Mouse (Mus musculus): ENCODE measurements around the gene Gng7. TPM values are rescaled to one million over a fixed set of nuclear protein-coding genes. Genes with fewer than 3 reads are reported as not detected.
"Not testable (repeated sequence)": the region's sequence is repeated elsewhere in the genome, so short reads cannot be mapped to it uniquely, and the experiment has no call there.

The Gng7 gene
- polyA plus RNA-seq (2015; fragmentation: Nextera tagmentation; extraction: Ambion mirVana): 1.1 and 1.9 TPM in 2 replicates

DNA sequence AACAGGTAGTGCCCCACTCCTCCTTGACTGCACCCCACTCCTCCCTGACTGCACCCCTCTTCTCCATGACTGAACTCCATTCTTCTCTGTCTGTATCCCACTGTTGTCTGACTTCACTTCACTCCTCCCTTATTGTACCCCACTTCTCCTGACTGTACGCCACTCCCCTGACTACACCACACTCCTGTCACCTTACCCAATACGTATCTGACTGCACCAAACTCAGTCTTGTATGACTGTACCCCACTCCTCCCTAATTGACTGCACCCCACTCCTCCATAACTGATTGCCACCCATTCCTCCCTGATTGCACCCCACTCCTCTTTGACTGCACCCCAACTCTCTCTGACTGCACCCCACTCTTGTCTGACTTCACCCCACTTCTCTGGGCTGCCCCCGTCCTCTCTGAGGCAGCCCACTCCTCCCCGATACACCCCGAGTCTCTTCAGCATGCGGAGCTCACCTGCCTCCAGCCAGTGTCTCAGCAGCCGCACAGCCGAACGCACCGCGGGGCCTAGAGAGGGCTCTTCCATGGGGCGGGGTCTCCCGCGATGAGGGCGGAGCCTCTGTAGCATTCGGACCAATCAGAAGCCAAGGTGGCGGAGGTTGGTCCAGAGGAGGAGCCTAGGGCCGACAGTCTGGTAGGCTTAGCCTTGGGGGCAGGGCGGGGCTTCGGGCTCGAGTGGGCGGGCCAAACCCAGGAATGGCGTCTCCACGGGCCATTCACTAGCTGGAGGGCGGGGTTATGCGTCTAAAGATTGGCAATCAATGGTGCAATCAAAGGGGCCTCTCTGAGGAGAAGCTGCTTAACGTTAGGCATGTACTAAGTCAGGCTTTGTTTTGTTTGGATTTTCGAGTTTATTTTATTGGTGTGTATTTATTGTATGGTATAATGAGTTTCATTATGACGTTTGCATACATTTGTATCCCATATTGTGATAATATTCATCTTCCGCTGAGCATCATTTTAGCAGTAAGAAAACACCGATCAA lies at the start of gene Gng7:
Gene Gng7, minus strand, starts transcription at position 553 of the 992 bp plus-strand sequence.
- H3K4me1 ChIP-seq (replicated peaks): peaks cover 4% of the 10 kb centered on the region; the same call in 1 of the 2 replicates
- no peak within 1 kb of the TSS for H3K27ac ChIP-seq
- 11% methylated on average over 31 of the region's 31 CpGs for WGBS
- H3K4me2 ChIP-seq: peak within 1 kb of the TSS; percentile 49
- ATAC-seq (replicated peaks; ENCODE audit: insufficient number of reproducible peaks, insufficient read depth, low FRiP score, low read depth): peak; percentile 86
- no peaks in the 10 kb centered on the region for H3K9me3 ChIP-seq (replicated peaks)
- H3K9ac ChIP-seq: no peak within 1 kb of the TSS
- H3K27me3 ChIP-seq: no peaks in the 10 kb centered on the region
- H3K36me3 ChIP-seq: no peaks in the 10 kb centered on the region
- peak within 1 kb of the TSS; percentile 25 for H3K4me3 ChIP-seq

DNA sequence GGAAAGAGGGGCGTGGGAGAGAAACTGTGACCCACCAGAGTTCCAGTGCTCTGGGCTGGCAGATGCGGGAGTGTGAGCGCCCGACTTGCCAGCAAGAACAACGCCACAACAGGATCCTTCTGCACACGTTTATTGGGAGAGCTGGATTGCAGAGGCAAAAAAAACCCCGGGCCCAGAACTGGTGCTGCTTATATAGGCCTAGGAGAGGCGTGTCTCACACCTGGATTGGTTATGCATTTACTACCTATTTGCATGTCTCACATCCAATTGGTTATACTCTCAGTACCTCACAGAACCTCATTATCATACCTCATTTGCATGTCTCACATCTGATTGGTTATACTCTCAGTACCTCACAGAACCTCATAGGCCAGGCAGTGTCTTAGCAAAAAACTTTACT lies 49.8 kb upstream of the Gng7 start:
- not testable (repeated sequence) for H3K36me3 ChIP-seq; H3K27ac ChIP-seq; H3K4me1 ChIP-seq (replicated peaks); H3K4me2 ChIP-seq; H3K9me3 ChIP-seq (replicated peaks); H3K4me3 ChIP-seq; H3K27me3 ChIP-seq; H3K9ac ChIP-seq; ATAC-seq (replicated peaks; ENCODE audit: insufficient number of reproducible peaks, insufficient read depth, low FRiP score, low read depth)
- WGBS: 85% methylated on average over 8 of the region's 8 CpGs

DNA sequence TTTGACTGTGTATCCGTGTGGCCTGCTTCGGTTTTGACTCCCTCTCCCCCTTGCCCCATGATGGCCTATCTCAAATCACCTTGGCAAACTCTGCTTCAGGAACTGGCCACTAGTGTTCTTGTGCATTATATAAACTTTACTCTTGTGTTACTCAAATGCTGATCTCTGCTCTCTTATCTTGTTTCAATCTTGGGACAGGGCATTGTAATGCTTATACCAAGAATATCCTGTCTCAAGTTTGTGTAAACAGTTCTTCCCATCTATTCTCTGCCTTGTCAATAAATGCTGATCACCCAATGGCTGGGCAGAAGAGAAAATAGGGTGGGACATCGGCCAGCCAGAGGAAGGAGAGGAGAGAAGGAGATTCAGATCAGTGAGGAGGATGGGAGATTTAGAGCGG lies 48.0 kb upstream of the Gng7 start:
- Histone ChIP-seq H3K9ac (no peak overlapping the region), H3K27me3 (no peaks in the 10 kb centered on the region), H3K4me1 (replicated peaks) (peaks cover 18% of the 10 kb centered on the region), H3K36me3 (no peaks in the 10 kb centered on the region), H3K27ac (no peak overlapping the region), H3K4me3 (no peak overlapping the region), H3K4me2 (no peak overlapping the region), H3K9me3 (replicated peaks) (no peaks in the 10 kb centered on the region)
- ATAC-seq (replicated peaks; ENCODE audit: insufficient number of reproducible peaks, insufficient read depth, low FRiP score, low read depth): no peak
- 64% methylated on average over 4 of the region's 4 CpGs for WGBS

DNA sequence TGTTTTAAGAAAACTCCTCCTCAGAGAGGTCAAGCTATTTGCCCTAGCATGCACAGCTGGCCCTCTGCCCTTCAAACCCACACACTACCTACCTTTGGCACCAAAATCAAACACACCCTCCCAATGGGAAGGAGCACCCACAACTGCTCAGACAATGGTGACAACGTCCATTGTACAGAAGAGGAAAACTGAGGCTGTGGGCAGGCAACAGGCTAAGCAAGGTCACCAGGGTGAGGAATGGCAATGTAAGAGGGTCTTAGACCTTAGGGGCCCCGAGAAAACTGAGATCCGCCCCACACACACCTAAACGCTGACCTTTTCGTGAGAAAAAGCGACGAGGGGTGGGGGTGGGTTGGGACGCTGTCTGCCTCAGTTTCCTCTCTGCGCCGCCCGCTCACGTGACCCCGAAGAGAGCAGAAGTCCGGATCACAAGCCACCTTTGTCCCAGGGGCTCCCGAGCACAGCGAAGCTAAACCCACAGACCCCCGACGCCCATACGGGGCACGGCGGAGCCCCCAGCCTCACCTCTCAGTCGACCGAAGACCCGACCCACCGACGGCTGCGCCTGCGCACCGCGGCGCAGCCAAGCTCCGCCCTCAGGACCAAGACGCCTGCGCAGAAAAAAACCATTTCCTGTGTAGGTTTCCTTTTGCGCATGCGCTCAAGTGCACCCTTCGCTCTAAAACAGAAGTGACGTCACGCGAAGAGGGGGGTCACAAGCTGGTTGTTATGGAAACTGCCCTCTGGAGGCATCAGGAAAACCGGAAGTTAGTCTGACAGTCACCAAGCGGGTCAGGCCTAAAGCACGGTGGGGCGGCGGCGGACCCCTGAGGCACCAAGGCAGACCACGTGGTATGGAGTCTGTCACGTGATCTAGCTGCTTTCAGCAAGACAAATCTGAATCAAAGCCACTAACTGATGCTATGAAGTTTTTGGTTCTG lies 45.1 kb upstream of the Gng7 start, which contains the start of gene Sgta:
Gene Sgta, minus strand, starts transcription at position 579 of the 941 bp plus-strand sequence.
- ATAC-seq (replicated peaks; ENCODE audit: insufficient number of reproducible peaks, insufficient read depth, low FRiP score, low read depth): peak; percentile 94
- H3K4me1 ChIP-seq (replicated peaks): peaks cover 27% of the 10 kb centered on the region
- under 1% methylated on average over 48 of the region's 48 CpGs for WGBS
- no peaks in the 10 kb centered on the region for H3K36me3 ChIP-seq
- peak within 1 kb of the TSS; percentile 78 for H3K4me2 ChIP-seq
- no peaks in the 10 kb centered on the region for H3K27me3 ChIP-seq
- no peaks in the 10 kb centered on the region for H3K9me3 ChIP-seq (replicated peaks)
- H3K4me3 ChIP-seq: peak within 1 kb of the TSS; percentile 70
- peak within 1 kb of the TSS; percentile 83 for H3K9ac ChIP-seq
- peak within 1 kb of the TSS; percentile 43 for H3K27ac ChIP-seq

DNA sequence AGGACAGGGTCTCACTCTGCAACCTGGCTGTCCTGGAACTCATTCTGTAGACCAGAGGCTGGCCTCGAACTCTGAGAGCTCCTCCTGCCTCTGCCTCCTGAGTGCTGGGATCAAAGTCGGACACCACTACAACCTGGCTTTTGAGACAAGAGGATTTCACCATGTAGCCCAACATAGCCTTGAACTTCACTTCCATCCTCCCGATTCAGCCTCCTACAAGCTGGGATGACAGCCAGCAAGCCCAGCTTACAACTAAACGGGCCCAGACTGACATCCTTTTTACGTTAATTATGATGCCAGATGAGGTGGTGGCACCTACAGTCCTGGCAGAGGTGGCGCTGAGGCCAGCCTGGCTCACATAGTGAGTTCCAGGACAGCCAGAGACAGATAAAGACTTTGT lies 44.2 kb upstream of the Gng7 start:
- 83% methylated on average over 6 of the region's 6 CpGs for WGBS
- no peaks in the 10 kb centered on the region for H3K27me3 ChIP-seq
- no peaks in the 10 kb centered on the region for H3K9me3 ChIP-seq (replicated peaks)
- H3K4me2 ChIP-seq: peak overlapping the region; percentile 78
- no peak for ATAC-seq (replicated peaks; ENCODE audit: insufficient number of reproducible peaks, insufficient read depth, low FRiP score, low read depth)
- H3K4me1 ChIP-seq (replicated peaks): peaks cover 27% of the 10 kb centered on the region
- no peak overlapping the region for H3K9ac ChIP-seq
- H3K27ac ChIP-seq: no peak overlapping the region
- H3K4me3 ChIP-seq: peak overlapping the region; percentile 70
- H3K36me3 ChIP-seq: no peaks in the 10 kb centered on the region

DNA sequence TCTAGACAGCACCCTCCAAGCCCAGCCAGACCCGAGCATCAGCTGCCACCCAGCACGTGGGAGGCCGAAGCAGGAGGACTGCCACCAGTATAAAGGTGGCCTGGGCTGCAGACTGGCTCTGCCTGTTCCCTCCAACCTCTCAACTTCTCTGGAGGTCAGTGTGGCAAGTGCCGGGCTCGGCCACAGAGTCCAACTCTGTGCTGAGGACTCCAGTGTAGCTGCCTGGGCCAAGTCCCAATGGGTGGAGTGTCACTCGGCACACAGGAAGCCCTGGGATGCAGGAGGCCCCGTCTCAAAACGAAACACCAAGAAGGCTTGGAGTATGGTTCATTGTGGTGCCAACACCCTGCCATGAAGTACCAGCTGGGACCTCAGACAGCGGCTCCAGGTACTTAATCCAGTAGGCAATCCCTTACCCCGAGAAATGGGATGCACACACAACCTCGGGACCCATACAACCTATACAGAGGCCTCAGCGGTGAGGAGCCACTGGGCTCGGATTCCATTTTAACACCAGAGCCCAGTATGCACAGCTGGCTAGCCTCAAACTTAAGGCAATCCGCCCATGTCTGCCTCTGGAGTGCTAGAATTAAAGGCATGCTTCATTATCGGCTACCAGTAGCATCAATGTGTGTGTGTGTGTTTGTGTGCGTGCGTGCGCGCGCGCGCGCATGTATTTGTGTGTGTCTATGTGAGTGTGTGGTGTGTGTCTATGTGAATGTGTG lies 42.8 kb upstream of the Gng7 start:
- H3K4me3 ChIP-seq: no peak overlapping the region
- H3K9me3 ChIP-seq (replicated peaks): no peaks in the 10 kb centered on the region
- H3K27me3 ChIP-seq: no peaks in the 10 kb centered on the region
- peaks cover 27% of the 10 kb centered on the region for H3K4me1 ChIP-seq (replicated peaks)
- H3K36me3 ChIP-seq: no peaks in the 10 kb centered on the region; the same call in 1 of the 2 replicates
- WGBS: 86% methylated on average over 23 of the region's 23 CpGs
- H3K4me2 ChIP-seq: no peak overlapping the region
- no peak overlapping the region for H3K27ac ChIP-seq
- no peak for ATAC-seq (replicated peaks; ENCODE audit: insufficient number of reproducible peaks, insufficient read depth, low FRiP score, low read depth)
- no peak overlapping the region for H3K9ac ChIP-seq

DNA sequence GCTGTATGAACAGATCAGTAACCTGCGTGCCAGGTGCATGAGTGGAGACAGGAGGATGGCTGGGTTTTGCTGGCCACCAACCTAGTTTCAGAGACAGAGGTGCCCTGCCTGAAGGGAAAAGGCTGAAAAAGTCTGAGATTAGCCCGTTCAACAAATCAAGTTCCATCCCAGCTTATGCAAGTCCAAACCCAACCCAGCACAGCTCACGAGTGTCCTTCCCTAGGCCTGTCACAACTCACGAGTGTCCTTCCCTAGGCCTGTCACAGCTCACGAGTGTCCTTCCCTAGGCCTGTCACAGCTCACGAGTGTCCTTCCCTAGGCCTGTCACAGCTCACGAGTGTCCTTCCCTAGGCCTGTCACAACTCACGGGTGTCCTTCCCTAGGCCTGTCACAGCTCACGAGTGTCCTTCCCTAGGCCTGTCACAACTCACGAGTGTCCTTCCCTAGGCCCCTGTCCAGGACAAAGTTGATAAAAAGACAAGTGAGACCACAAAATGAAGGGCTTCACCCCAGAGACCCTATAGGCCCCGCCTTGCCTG lies 41.1 kb upstream of the Gng7 start:
- H3K4me2 ChIP-seq; H3K4me3 ChIP-seq; H3K9ac ChIP-seq; H3K9me3 ChIP-seq (replicated peaks); H3K27ac ChIP-seq; H3K27me3 ChIP-seq; ATAC-seq (replicated peaks; ENCODE audit: insufficient number of reproducible peaks, insufficient read depth, low FRiP score, low read depth): not testable (repeated sequence)
- WGBS: 72% methylated on average over 11 of the region's 11 CpGs
- H3K36me3 ChIP-seq: peaks cover 14% of the 10 kb centered on the region
- H3K4me1 ChIP-seq (replicated peaks): peaks cover 27% of the 10 kb centered on the region

DNA sequence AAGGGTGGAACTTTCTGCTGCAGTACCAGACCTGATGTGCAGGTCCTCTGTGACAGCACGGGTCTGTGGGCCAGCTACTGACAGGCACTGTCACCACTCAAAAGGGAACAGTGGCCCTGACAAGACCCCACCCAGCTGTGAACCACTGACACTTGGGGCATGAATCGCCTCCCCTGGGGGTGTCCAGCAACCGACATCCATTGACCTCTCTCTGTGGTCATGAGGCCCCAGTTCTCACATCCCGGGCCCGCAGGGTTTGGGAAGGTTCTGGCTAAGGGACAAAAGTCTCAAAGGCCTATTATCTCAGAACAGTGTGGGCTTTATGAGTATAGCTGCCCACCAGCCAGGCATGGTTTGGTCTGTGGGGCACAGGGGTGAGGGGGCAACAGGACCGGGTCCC lies 40.4 kb upstream of the Gng7 start:
- Histone ChIP-seq H3K4me1 (replicated peaks) (peaks cover 27% of the 10 kb centered on the region), H3K4me2 (no peak overlapping the region), H3K36me3 (peaks cover 21% of the 10 kb centered on the region), H3K4me3 (no peak overlapping the region), H3K9me3 (replicated peaks) (no peaks in the 10 kb centered on the region), H3K27me3 (no peaks in the 10 kb centered on the region), H3K9ac (no peak overlapping the region), H3K27ac (no peak overlapping the region)
- WGBS: 75% methylated on average over 6 of the region's 6 CpGs
- no peak for ATAC-seq (replicated peaks; ENCODE audit: insufficient number of reproducible peaks, insufficient read depth, low FRiP score, low read depth)

DNA sequence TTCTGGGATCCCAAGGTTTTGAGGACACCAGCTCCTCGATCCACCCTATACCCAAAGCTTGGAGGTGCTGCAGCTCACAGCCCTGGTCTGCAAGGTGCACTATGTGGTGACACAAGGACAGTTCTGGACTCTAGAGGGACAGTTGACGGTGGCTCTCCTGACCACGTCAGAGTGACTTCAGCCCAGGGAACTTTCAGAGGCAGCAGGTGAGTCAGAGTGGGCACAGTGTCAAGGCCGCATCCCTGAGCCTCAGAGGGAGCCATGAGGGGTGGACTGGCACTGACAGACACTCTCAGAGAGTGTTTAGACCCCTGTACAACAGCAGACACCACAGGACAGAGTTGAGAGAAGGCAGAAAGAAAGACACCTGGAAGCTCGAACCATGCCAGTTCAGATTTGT lies 37.8 kb upstream of the Gng7 start:
- peaks cover 46% of the 10 kb centered on the region for H3K36me3 ChIP-seq
- 89% methylated on average over 5 of the region's 5 CpGs for WGBS
- peaks cover 7% of the 10 kb centered on the region; the same call in 1 of the 2 replicates for H3K4me1 ChIP-seq (replicated peaks)

DNA sequence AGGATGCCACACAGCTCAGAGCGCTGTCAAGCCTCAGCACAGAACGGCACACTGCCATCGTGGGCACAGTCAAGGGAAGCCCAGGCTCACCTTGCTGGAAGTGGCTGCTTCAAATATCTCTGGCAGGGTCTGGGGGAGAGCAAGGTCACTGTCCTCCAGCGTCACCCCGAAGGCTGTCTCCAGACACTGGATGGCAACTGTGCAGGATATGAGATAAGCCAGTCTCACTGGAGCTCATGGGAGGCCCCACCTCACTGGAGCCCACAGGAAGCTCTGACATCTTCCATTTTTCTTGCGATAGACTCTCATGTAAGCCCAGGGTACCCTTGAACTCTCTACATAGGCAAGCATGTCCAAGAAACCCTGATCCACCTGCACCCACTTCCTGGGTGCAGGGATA lies 36.4 kb upstream of the Gng7 start:
- Histone ChIP-seq H3K9me3 (replicated peaks) (no peaks in the 10 kb centered on the region), H3K4me1 (replicated peaks) (no peaks in the 10 kb centered on the region), H3K36me3 (peaks cover 61% of the 10 kb centered on the region), H3K9ac (no peak overlapping the region), H3K27ac (no peak overlapping the region), H3K4me3 (no peak overlapping the region), H3K27me3 (no peaks in the 10 kb centered on the region), H3K4me2 (no peak overlapping the region)
- no peak for ATAC-seq (replicated peaks; ENCODE audit: insufficient number of reproducible peaks, insufficient read depth, low FRiP score, low read depth)
- WGBS: 83% methylated on average over 6 of the region's 6 CpGs

More for the DNA sequence above, 37.8 kb upstream of the Gng7 start:
- no peaks in the 10 kb centered on the region for H3K9me3 ChIP-seq (replicated peaks)
- H3K9ac ChIP-seq: no peak overlapping the region
- no peak for ATAC-seq (replicated peaks; ENCODE audit: insufficient number of reproducible peaks, insufficient read depth, low FRiP score, low read depth)
- H3K27ac ChIP-seq: no peak overlapping the region
- no peak overlapping the region for H3K4me2 ChIP-seq
- H3K4me3 ChIP-seq: no peak overlapping the region
- no peaks in the 10 kb centered on the region for H3K27me3 ChIP-seq
